7 mouse cellular contexts compared by ENCODE assay signal in genomic region chr8:122524506-122524905, GRCm38 (mm10). TPM values are rescaled to one million over a fixed set of nuclear protein-coding genes. Genes with fewer than 3 reads are reported as not detected.
DNase-seq lines count a peak whose midpoint lies in the region; ATAC-seq lines count a peak whose summit lies in the region.

No protein-coding gene starts in this region.

- whole genome bisulfite sequencing in liver, embryonic 12.5 days (ENCODE audit: insufficient replicate concordance) = 93% methylated on average over 6 of the region's 6 CpGs
- 75% methylated on average over 6 of the region's 6 CpGs for WGBS in hindbrain, embryonic 14.5 days
- WGBS in midbrain, embryonic 15.5 days = 81% methylated on average over 6 of the region's 6 CpGs

- H3K36me3 ChIP-seq in liver, embryonic 12.5 days = peaks cover 49% of the 10 kb centered on the region
- no peaks in the 10 kb centered on the region for H3K36me3 ChIP-seq in hindbrain, embryonic 14.5 days (replicated peaks; ENCODE audit: control insufficient read depth, insufficient read depth)
- no peaks in the 10 kb centered on the region for H3K36me3 ChIP-seq in midbrain, embryonic 15.5 days (replicated peaks)

- no peak for DNase-seq in liver
- DNase-seq in hindbrain, embryonic 14.5 days (ENCODE audit: low spot score) = no peak
- DNase-seq in embryo, embryonic 10.5 days (ENCODE audit: low spot score) = no peak
- no peak for DNase-seq in right cerebral cortex, postnatal 10 days (ENCODE audit: low spot score in 2 of 2)

- H3K27ac ChIP-seq in liver, embryonic 12.5 days = peak overlapping the region; percentile 81
- H3K27ac ChIP-seq in hindbrain, embryonic 14.5 days = 0 out of 2 replicates have a peak overlapping the region, but pooled peaks have one; percentile 1
- no peak overlapping the region for H3K27ac ChIP-seq in midbrain, embryonic 15.5 days

- no peaks in the 10 kb centered on the region for H3K27me3 ChIP-seq in liver, embryonic 12.5 days (replicated peaks)
- no peaks in the 10 kb centered on the region for H3K27me3 ChIP-seq in hindbrain, embryonic 14.5 days (ENCODE audit: control insufficient read depth, insufficient read depth, low read length)
- no peaks in the 10 kb centered on the region for H3K27me3 ChIP-seq in midbrain, embryonic 15.5 days (replicated peaks)

- H3K9ac ChIP-seq in liver, embryonic 12.5 days = peak overlapping the region; percentile 57
- H3K9ac ChIP-seq in hindbrain, embryonic 14.5 days = no peak overlapping the region
- H3K9ac ChIP-seq in midbrain, embryonic 15.5 days = no peak overlapping the region

- peak overlapping the region; percentile 61 for H3K4me2 ChIP-seq in liver, embryonic 12.5 days
- no peak overlapping the region for H3K4me2 ChIP-seq in hindbrain, embryonic 14.5 days (replicated peaks)
- peak overlapping the region; percentile 26; the same call in 1 of the 2 replicates for H3K4me2 ChIP-seq in midbrain, embryonic 15.5 days

- no peaks in the 10 kb centered on the region for H3K9me3 ChIP-seq in liver, embryonic 12.5 days (replicated peaks)
- H3K9me3 ChIP-seq in hindbrain, embryonic 14.5 days (ENCODE audit: control insufficient read depth, low read length) = no peaks in the 10 kb centered on the region
- H3K9me3 ChIP-seq in midbrain, embryonic 15.5 days = no peaks in the 10 kb centered on the region

- 0 out of 2 replicates have a peak, but pooled peaks have one; percentile 3 for ATAC-seq in liver, embryonic 12.5 days
- 0 out of 2 replicates have a peak, but pooled peaks have one; percentile 11 for ATAC-seq in erythroblast, adult 5-6 weeks (replicated peaks; ENCODE audit: low FRiP score, poor library complexity, severe bottlenecking)
- no peak for ATAC-seq in hindbrain, embryonic 14.5 days (ENCODE audit: low FRiP score)
- ATAC-seq in midbrain, embryonic 15.5 days (replicated peaks) = no peak

- H3K4me1 ChIP-seq in liver, embryonic 12.5 days = peaks cover 87% of the 10 kb centered on the region
- peaks cover 28% of the 10 kb centered on the region for H3K4me1 ChIP-seq in hindbrain, embryonic 14.5 days (replicated peaks; ENCODE audit: control insufficient read depth, insufficient read depth, low read length)
- peaks cover 18% of the 10 kb centered on the region for H3K4me1 ChIP-seq in midbrain, embryonic 15.5 days

- H3K4me3 ChIP-seq in liver, embryonic 12.5 days = peak overlapping the region; percentile 24; the same call in 1 of the 2 replicates
- H3K4me3 ChIP-seq in hindbrain, embryonic 14.5 days (replicated peaks; ENCODE audit: low read length) = no peak overlapping the region
- no peak overlapping the region for H3K4me3 ChIP-seq in midbrain, embryonic 15.5 days

RNA-seq across cellular contexts. Expression of gene Piezo1, which starts 26.6 kb away (rescaled TPM):
- polyA plus RNA-seq in liver, embryonic 12.5 days (2016; fragmentation: Nextera tagmentation; extraction: Ambion mirVana) = 21.7 and 24.4 TPM in 2 replicates
- total RNA-seq in erythroblast, adult 5-6 weeks (2015; ENCODE audit: low replicate concordance) = 12.1 and 17.1 TPM in 2 replicates
- total RNA-seq in erythroblast, adult 5-6 weeks (2017; ENCODE audit: low replicate concordance) = 14.7 and 23.0 TPM in 2 replicates
- 3.1 and 3.7 TPM in 2 replicates for polyA plus RNA-seq in hindbrain, embryonic 14.5 days (2014; fragmentation: Nextera tagmentation; extraction: Ambion mirVana)
- 2.7 and 3.3 TPM in 2 replicates for polyA plus RNA-seq in midbrain, embryonic 15.5 days (2015; fragmentation: Nextera tagmentation; extraction: Ambion mirVana)

RNA-seq across cellular contexts. Expression of gene Cdt1, which starts 43.3 kb away (rescaled TPM):
- polyA plus RNA-seq in liver, embryonic 12.5 days (2016; fragmentation: Nextera tagmentation; extraction: Ambion mirVana) = 65.7 and 66.8 TPM in 2 replicates
- total RNA-seq in erythroblast, adult 5-6 weeks (2015; ENCODE audit: low replicate concordance) = 16.1 and 24.2 TPM in 2 replicates
- 38.2 and 47.5 TPM in 2 replicates for total RNA-seq in erythroblast, adult 5-6 weeks (2017; ENCODE audit: low replicate concordance)
- 6.2 and 8.1 TPM in 2 replicates for polyA plus RNA-seq in hindbrain, embryonic 14.5 days (2014; fragmentation: Nextera tagmentation; extraction: Ambion mirVana)
- 7.0 and 8.2 TPM in 2 replicates for polyA plus RNA-seq in midbrain, embryonic 15.5 days (2015; fragmentation: Nextera tagmentation; extraction: Ambion mirVana)

RNA-seq across cellular contexts. Expression of gene Ctu2, which starts 48.6 kb away (rescaled TPM):
- polyA plus RNA-seq in liver, embryonic 12.5 days (2016; fragmentation: Nextera tagmentation; extraction: Ambion mirVana) = 37.1 and 38.7 TPM in 2 replicates
- 3.8 and 29.4 TPM in 2 replicates for total RNA-seq in erythroblast, adult 5-6 weeks (2015; ENCODE audit: low replicate concordance)
- 7.5 and 7.8 TPM in 2 replicates for total RNA-seq in erythroblast, adult 5-6 weeks (2017; ENCODE audit: low replicate concordance)
- polyA plus RNA-seq in hindbrain, embryonic 14.5 days (2014; fragmentation: Nextera tagmentation; extraction: Ambion mirVana) = 77.8 and 80.2 TPM in 2 replicates
- polyA plus RNA-seq in midbrain, embryonic 15.5 days (2015; fragmentation: Nextera tagmentation; extraction: Ambion mirVana) = 80.0 and 80.4 TPM in 2 replicates

RNA-seq across cellular contexts. Expression of gene Rnf166, which starts 48.6 kb away (rescaled TPM):
- 16.6 and 17.3 TPM in 2 replicates for polyA plus RNA-seq in liver, embryonic 12.5 days (2016; fragmentation: Nextera tagmentation; extraction: Ambion mirVana)
- 9.0 and 12.9 TPM in 2 replicates for total RNA-seq in erythroblast, adult 5-6 weeks (2015; ENCODE audit: low replicate concordance)
- 7.9 and 8.1 TPM in 2 replicates for total RNA-seq in erythroblast, adult 5-6 weeks (2017; ENCODE audit: low replicate concordance)
- 31.6 and 32.6 TPM in 2 replicates for polyA plus RNA-seq in hindbrain, embryonic 14.5 days (2014; fragmentation: Nextera tagmentation; extraction: Ambion mirVana)
- polyA plus RNA-seq in midbrain, embryonic 15.5 days (2015; fragmentation: Nextera tagmentation; extraction: Ambion mirVana) = 34.3 and 41.5 TPM in 2 replicates

RNA-seq across cellular contexts. Expression of gene Aprt, which starts 52.2 kb away (rescaled TPM):
- polyA plus RNA-seq in liver, embryonic 12.5 days (2016; fragmentation: Nextera tagmentation; extraction: Ambion mirVana) = 226 and 253 TPM in 2 replicates
- total RNA-seq in erythroblast, adult 5-6 weeks (2015; ENCODE audit: low replicate concordance) = 77.1 and 85.7 TPM in 2 replicates
- total RNA-seq in erythroblast, adult 5-6 weeks (2017; ENCODE audit: low replicate concordance) = 20.6 and 30.2 TPM in 2 replicates
- polyA plus RNA-seq in hindbrain, embryonic 14.5 days (2014; fragmentation: Nextera tagmentation; extraction: Ambion mirVana) = 183 and 187 TPM in 2 replicates
- polyA plus RNA-seq in midbrain, embryonic 15.5 days (2015; fragmentation: Nextera tagmentation; extraction: Ambion mirVana) = 166 and 173 TPM in 2 replicates

Comparison
In these comparisons a context has a peak if more than half of its experiments do, and no peak if none do; other contexts are left out.
1. ATAC-seq: peak in liver, embryonic 12.5 days (single experiment) and erythroblast, adult 5-6 weeks (single experiment); none in hindbrain, embryonic 14.5 days (single experiment) and midbrain, embryonic 15.5 days (single experiment).